Mouse (Mus musculus): ENCODE measurements around the gene Fam20b. TPM values are rescaled to one million over a fixed set of nuclear protein-coding genes. Genes with fewer than 3 reads are reported as not detected.

Gene Fam20b
- polyA plus RNA-seq, 1 experiment from 2014 or later: 15.5 TPM

DNA sequence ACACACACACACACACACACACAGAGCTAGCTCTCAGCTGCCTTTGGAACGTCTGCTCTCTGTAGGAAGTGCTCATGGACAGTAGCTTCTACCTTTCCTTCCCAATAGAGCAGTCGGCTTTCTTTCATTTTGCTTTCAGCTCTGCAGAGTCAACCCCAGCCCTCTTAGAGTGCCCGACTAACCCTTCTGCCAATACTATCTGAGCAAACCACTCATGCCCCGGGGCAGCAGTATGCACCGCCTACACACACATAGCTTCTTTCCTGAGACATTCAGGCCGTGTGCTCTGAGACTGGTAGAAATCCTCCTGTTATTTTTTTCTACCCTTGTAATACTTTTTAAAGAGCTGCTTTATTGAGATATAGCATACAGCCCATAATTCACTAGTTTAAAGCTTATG lies 3.2 kb upstream of the Fam20b start:
- 41% methylated on average over 6 of the region's 6 CpGs for WGBS (ENCODE audit: insufficient replicate concordance)

DNA sequence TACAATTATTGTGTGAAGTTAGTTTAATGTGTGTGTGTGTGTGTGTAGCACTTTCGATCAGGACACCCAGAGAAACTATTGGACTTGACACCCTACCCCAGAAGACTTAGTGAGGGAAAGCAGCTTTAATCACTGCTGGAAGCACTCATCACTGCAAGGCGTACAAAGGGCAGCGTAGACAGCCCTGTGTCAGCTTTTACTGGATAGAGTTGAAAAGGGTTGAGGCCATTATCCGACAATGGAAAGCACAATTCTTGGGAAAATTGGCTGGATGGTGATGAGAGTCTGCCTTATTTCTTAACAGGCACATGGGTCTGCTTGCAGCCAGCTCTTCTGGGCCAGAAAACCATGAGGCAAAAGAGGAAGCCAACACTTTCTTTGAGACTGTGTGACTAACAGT lies 1.2 kb upstream of the Fam20b start:
- ATAC-seq: no peak
- Histone ChIP-seq H3K27ac (no peak overlapping the region), H3K4me3 (no peak overlapping the region), H3K4me2 (peak overlapping the region; percentile 83), H3K27me3 (replicated peaks) (peaks cover 12% of the 10 kb centered on the region; the same call in 1 of the 2 replicates), H3K4me1 (peaks cover 56% of the 10 kb centered on the region), H3K9me3 (replicated peaks) (no peaks in the 10 kb centered on the region), H3K36me3 (peaks cover 11% of the 10 kb centered on the region), H3K9ac (no peak overlapping the region)
- WGBS (ENCODE audit: insufficient replicate concordance): 69% methylated on average over 4 of the region's 4 CpGs

More for the DNA sequence above, 3.2 kb upstream of the Fam20b start:
- Histone ChIP-seq H3K4me1 (peaks cover 42% of the 10 kb centered on the region), H3K4me3 (no peak overlapping the region), H3K9ac (peak overlapping the region; percentile 27), H3K9me3 (replicated peaks) (no peaks in the 10 kb centered on the region), H3K27ac (0 out of 2 replicates have a peak overlapping the region, but pooled peaks have one; percentile 7), H3K4me2 (peak overlapping the region; percentile 35), H3K27me3 (replicated peaks) (peaks cover 20% of the 10 kb centered on the region; the same call in 1 of the 2 replicates), H3K36me3 (no peaks in the 10 kb centered on the region)
- no peak for ATAC-seq

DNA sequence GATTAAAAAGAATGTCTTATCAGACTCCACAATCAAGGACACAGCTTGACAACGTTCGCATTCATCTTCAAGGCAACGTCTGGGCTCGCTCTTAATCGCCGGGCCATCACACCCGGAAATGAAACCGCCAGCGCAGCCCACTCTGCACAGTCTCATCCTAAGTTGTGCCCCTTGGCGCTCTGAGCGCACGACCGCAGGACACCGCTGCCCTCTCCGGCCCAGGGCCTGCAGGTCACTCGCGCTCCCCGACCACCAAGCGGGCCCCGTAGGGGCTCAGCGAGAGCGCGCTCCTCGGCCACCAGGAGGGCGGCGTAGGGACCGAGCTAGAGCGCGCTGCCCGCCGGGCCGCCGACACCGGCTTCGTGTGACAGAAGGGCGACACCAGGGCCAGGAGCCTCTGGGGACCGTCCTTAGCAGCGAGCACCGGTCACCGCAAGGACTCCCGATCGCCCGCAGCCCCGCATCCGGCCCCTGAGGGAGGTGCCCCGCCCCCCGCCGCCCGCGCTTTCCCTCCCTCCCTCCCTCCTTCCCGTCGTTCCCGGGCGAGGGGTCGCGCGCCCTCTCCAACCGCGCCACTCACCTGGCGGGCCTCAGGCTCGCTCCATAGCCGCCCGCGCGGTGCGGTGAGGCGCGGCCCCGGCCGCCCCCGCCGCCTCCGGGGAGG lies 468 bp downstream of the Fam20b start:
- H3K36me3 ChIP-seq: peaks cover 17% of the 10 kb centered on the region
- peak; percentile 64 for ATAC-seq
- H3K27me3 ChIP-seq (replicated peaks): peaks cover 11% of the 10 kb centered on the region; the same call in 1 of the 2 replicates
- no peaks in the 10 kb centered on the region for H3K9me3 ChIP-seq (replicated peaks)
- WGBS (ENCODE audit: insufficient replicate concordance): 1% methylated on average over 65 of the region's 73 CpGs
- peak overlapping the region; percentile 95 for H3K9ac ChIP-seq
- H3K4me3 ChIP-seq: peak overlapping the region; percentile 97
- H3K4me2 ChIP-seq: peak overlapping the region; percentile 83
- H3K4me1 ChIP-seq: peaks cover 56% of the 10 kb centered on the region
- H3K27ac ChIP-seq: peak overlapping the region; percentile 91

DNA sequence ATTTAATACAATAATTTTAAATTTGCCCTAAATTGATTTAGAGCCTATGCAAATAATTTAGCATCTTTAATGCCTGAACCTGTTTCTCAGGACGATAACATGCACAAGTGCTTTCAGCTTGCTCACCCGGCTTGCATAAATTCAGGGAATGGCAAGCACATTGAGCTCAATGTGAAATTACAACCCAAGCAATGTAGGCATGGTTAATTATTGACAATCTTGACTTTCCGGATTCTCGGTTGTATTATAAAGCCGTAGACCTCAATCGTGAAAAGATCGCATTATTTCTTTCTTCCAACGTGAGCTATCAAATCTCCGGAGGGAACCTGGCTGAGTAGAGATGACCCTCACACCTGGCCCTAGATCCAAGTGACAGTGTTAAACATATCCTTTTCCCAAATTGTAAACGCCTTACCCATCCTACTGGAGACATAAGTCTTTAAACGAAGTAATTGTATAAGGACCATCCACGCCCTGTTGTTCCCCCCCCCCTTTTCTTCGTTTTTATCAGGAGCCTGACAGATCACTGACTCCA lies 1.1 kb downstream of the Fam20b start:
- Histone ChIP-seq H3K4me2 (peak overlapping the region; percentile 83), H3K4me3 (peak overlapping the region; percentile 97), H3K27me3 (replicated peaks) (peaks cover 9% of the 10 kb centered on the region; the same call in 1 of the 2 replicates), H3K36me3 (peaks cover 17% of the 10 kb centered on the region), H3K4me1 (peaks cover 53% of the 10 kb centered on the region), H3K9me3 (replicated peaks) (no peaks in the 10 kb centered on the region), H3K27ac (peak overlapping the region; percentile 91), H3K9ac (peak overlapping the region; percentile 95)
- 22% methylated on average over 13 of the region's 13 CpGs for WGBS (ENCODE audit: insufficient replicate concordance)
- ATAC-seq: no peak

DNA sequence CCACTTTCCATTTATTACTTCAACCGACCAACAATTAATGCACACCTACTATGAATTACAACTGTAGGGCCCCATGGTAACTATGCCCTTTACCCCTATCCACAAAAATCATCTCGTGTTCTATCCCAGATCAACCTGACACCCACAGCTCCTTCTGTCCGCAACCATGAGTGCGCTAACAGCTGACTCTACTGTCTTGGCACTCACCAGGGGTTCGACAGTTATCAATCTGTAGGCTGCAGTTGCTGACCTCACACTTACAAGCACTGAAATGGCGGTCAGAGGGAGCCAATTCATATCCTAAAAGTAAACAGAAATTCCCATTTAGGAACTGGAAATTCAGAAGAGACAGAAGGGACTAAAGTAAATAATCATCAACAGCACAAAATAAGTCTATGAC lies 2.2 kb downstream of the Fam20b start:
- no peak for ATAC-seq
- Histone ChIP-seq H3K4me3 (no peak overlapping the region), H3K9ac (no peak overlapping the region), H3K27ac (no peak overlapping the region), H3K9me3 (replicated peaks) (no peaks in the 10 kb centered on the region), H3K4me2 (no peak overlapping the region), H3K27me3 (replicated peaks) (peaks cover 9% of the 10 kb centered on the region; the same call in 1 of the 2 replicates), H3K4me1 (peaks cover 42% of the 10 kb centered on the region), H3K36me3 (peaks cover 17% of the 10 kb centered on the region)
- WGBS (ENCODE audit: insufficient replicate concordance): 79% methylated on average over 6 of the region's 6 CpGs

DNA sequence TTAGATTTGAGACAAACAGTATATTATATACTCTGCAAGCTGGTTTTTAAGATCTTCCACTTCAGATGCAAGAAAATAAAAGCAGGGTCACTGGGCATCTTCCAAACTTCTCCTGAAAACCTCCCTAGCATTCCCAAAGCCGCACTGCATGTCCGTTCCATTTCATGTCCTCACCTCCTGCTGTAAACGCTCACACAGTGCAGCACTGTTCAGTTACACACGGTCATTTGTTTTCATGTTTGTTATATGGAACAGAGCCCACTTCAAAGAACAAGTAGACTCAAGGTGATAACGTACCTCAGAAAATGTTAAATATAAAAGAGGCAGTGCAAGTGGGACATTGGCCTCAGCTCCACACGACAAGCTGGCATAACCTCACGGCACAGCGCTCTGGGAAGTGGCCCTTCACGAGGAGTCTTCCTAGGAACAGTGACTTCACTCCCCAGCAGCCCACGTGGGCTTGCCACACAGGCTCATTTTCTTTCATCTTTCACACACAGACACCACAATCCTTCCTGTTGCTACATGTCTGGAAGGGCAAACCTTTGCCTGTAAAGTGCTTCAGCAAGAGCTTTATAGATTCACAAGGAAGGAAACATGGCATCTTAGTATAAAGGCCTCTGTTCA lies 8.3 kb downstream of the Fam20b start:
- Histone ChIP-seq H3K36me3 (peaks cover 16% of the 10 kb centered on the region), H3K4me2 (no peak overlapping the region), H3K4me1 (peaks cover 18% of the 10 kb centered on the region), H3K27me3 (replicated peaks) (no peaks in the 10 kb centered on the region), H3K9ac (no peak overlapping the region), H3K4me3 (no peak overlapping the region), H3K9me3 (replicated peaks) (no peaks in the 10 kb centered on the region), H3K27ac (no peak overlapping the region)
- ATAC-seq: no peak
- WGBS (ENCODE audit: insufficient replicate concordance): 74% methylated on average over 10 of the region's 10 CpGs

DNA sequence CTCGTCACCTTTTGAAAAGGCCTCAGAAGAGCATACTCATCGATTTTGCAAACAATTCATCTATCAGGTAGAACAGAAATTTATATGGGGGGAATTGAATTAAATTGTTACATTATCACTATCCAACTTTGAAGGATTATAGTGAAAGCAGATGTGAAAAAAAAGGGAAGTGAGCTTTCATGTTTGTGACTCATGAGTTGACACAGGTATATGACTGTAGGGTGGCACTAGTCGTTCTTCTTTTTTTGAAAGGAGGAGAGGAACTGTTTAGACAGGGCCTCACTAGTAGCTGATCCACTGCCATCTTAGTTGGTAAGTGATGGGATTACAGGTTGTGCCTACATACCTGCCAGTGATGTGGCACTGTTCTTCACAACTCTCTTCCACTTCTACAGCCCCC lies 10.2 kb downstream of the Fam20b start:
- WGBS (ENCODE audit: insufficient replicate concordance): 65% methylated on average over 3 of the region's 3 CpGs
- Histone ChIP-seq H3K27me3 (replicated peaks) (no peaks in the 10 kb centered on the region), H3K4me2 (no peak overlapping the region), H3K27ac (no peak overlapping the region), H3K36me3 (peaks cover 32% of the 10 kb centered on the region), H3K9ac (no peak overlapping the region), H3K4me3 (no peak overlapping the region), H3K4me1 (peaks cover 22% of the 10 kb centered on the region), H3K9me3 (replicated peaks) (no peaks in the 10 kb centered on the region)
- ATAC-seq: no peak

DNA sequence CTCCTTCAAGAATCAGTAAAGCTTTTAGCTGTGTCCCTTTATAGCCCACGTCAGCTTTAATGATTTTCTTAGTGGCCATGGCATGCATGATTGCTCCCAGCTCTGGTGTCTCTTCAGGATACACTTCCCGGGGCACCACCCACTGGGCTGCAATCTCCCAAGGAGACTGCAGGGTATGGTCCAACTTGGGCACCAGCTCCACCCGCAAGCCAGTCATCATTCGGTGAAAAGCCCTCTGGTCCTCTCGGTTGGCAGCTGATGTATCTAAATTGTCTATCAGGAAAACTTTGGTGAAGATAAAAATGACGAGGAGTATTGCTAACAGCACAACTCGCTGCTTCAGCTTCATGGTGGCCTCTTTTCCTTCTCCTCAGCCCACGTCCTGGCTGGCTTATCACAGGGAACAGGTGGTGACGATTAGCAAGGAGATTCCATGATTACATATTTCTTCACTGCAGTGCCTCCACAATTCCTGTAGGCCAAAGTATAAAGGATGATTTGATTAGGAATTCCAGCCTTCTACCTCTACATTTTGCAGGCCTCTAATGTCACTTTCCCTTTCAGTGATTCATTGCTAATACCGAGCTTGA lies 13.1 kb downstream of the Fam20b start:
- no peak overlapping the region for H3K27ac ChIP-seq

DNA sequence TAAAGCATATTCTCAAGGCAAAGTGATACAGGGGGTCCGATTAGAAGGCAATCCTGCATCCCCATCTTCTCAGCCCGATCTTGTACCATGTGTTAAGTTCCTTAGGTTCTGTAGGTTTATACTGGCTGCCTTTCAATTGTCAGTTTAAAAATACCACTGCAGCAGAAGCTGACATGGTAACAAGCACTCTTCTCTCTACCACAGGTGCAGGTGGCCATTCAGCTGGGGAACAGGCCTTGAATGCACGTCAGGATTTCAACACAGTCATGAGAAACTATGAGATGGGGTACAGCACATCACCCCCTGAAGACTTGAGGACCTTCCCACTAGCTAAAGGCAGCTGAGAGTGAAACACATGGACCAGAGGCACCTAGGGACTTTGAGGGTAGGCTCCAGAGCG lies 15.4 kb downstream of the Fam20b start:
- WGBS (ENCODE audit: insufficient replicate concordance): 80% methylated on average over 4 of the region's 4 CpGs
- H3K9me3 ChIP-seq (replicated peaks): no peaks in the 10 kb centered on the region

More for the DNA sequence above, 13.1 kb downstream of the Fam20b start:
- H3K9me3 ChIP-seq (replicated peaks): no peaks in the 10 kb centered on the region
- 53% methylated on average over 10 of the region's 10 CpGs for WGBS (ENCODE audit: insufficient replicate concordance)
- no peaks in the 10 kb centered on the region for H3K27me3 ChIP-seq (replicated peaks)
- H3K4me1 ChIP-seq: peaks cover 17% of the 10 kb centered on the region
- H3K36me3 ChIP-seq: peaks cover 56% of the 10 kb centered on the region
- no peak overlapping the region for H3K4me2 ChIP-seq
- ATAC-seq: no peak
- no peak overlapping the region for H3K4me3 ChIP-seq
- H3K9ac ChIP-seq: no peak overlapping the region

DNA sequence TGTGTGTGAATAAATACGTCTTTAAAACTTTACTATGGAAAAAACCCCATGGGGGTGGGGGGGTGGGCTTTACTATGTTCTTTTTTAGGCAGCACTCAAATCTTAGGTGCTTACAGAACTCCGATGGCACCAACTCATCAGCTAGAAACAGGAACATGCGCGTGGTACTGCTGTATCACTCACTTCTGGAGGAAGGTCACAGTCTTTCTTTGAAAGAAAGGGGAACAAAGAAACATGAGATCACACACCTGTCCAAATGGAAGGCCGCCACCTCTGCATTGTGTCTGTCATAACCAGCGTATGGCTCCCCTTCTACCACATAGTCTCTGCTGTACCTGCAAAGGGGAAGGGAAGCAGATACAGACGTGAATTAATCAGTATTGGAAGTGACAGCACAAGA lies 16.7 kb downstream of the Fam20b start:
- Histone ChIP-seq H3K9ac (no peak overlapping the region), H3K27ac (no peak overlapping the region), H3K36me3 (peaks cover 79% of the 10 kb centered on the region), H3K4me3 (no peak overlapping the region), H3K4me1 (peaks cover 13% of the 10 kb centered on the region), H3K4me2 (no peak overlapping the region), H3K9me3 (replicated peaks) (no peaks in the 10 kb centered on the region), H3K27me3 (replicated peaks) (no peaks in the 10 kb centered on the region)
- no peak for ATAC-seq
- WGBS (ENCODE audit: insufficient replicate concordance): 82% methylated on average over 7 of the region's 7 CpGs

More for the DNA sequence above, 15.4 kb downstream of the Fam20b start:
- Histone ChIP-seq H3K4me1 (peaks cover 13% of the 10 kb centered on the region), H3K36me3 (peaks cover 67% of the 10 kb centered on the region), H3K27ac (no peak overlapping the region), H3K4me2 (no peak overlapping the region), H3K4me3 (no peak overlapping the region), H3K9ac (no peak overlapping the region), H3K27me3 (replicated peaks) (no peaks in the 10 kb centered on the region)
- ATAC-seq: no peak

DNA sequence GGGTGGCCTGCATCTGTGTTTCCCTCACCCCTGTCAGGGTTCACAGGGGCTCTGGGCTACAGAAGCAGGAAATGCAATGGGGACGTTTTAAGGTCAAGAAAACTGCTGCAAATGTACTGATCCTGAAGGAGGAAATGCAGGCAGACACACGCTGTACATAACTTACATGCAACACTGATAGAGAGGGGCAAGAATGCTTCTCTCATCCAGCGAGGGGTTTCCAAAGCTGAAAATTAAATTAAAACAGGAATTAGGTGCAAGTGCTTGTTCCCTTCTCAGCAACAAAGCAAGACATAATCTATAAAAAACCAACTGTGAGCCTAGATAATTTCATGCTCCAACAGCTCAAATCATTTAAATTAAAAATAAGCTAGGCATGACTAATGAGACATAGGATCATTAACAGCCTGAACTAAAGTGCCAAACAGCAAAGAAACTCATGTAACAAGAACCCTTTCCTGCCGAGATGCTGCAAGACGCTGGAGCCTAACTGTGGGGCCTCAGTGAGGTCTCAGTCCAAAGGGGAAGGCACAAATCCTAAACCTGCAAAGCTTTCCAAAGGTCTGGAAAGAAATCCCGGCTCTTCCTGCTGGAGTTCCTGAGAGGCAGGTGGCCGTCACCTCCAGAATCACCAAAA lies 32.7 kb downstream of the Fam20b start:
- Histone ChIP-seq H3K36me3 (peaks cover 94% of the 10 kb centered on the region), H3K4me2 (no peak overlapping the region), H3K27ac (no peak overlapping the region), H3K9me3 (replicated peaks) (no peaks in the 10 kb centered on the region), H3K4me1 (no peaks in the 10 kb centered on the region), H3K27me3 (replicated peaks) (no peaks in the 10 kb centered on the region), H3K4me3 (no peak overlapping the region), H3K9ac (no peak overlapping the region)
- ATAC-seq: no peak
- WGBS (ENCODE audit: insufficient replicate concordance): 68% methylated on average over 7 of the region's 7 CpGs
